Mouse (Mus musculus): ENCODE results near the gene Gm4763. TPM values are rescaled to one million over a fixed set of nuclear protein-coding genes. Genes with fewer than 3 reads are reported as not detected.
"Not testable (repeated sequence)": the region's sequence is repeated elsewhere in the genome, so short reads cannot be mapped to it uniquely, and the experiment has no call there.

Gm4763 gene
- polyA plus RNA-seq, 1 experiment from 2014 or later, result not detected

GRCm38 (mm10) chr7:24751610-24752009, 24.9 kb upstream of the Gm4763 start:
- no peaks in the 10 kb centered on the region for H3K27me3 ChIP-seq (ENCODE audit: control insufficient read depth, insufficient read depth, low read length)
- no peak overlapping the region for H3K4me3 ChIP-seq (ENCODE audit: low read depth, low read length)
- no peak overlapping the region for H3K27ac ChIP-seq (ENCODE audit: low read depth, low read length)
- no peaks in the 10 kb centered on the region for H3K4me1 ChIP-seq (replicated peaks; ENCODE audit: control insufficient read depth, insufficient read depth, low read length)
- no peaks in the 10 kb centered on the region for H3K36me3 ChIP-seq (ENCODE audit: control insufficient read depth, insufficient read depth, low read length)
- H3K4me2 ChIP-seq (replicated peaks; ENCODE audit: low read depth, low read length), result no peak overlapping the region
- DNase-seq (ENCODE audit: low spot score) (no peak), ATAC-seq (ENCODE audit: low FRiP score) (no peak)
- H3K9me3 ChIP-seq (ENCODE audit: control insufficient read depth, low read length), result no peaks in the 10 kb centered on the region
- 92% methylated on average over 2 of the region's 2 CpGs for WGBS
- H3K9ac ChIP-seq (ENCODE audit: low read depth, low read length), result no peak overlapping the region

GRCm38 (mm10) chr7:24750695-24751094, 24.0 kb upstream of the Gm4763 start:
- Histone ChIP-seq H3K9ac (ENCODE audit: low read depth, low read length) (no peak overlapping the region), H3K4me2 (replicated peaks; ENCODE audit: low read depth, low read length) (no peak overlapping the region), H3K36me3 (ENCODE audit: control insufficient read depth, insufficient read depth, low read length) (no peaks in the 10 kb centered on the region), H3K27ac (ENCODE audit: low read depth, low read length) (no peak overlapping the region), H3K9me3 (ENCODE audit: control insufficient read depth, low read length) (no peaks in the 10 kb centered on the region), H3K27me3 (ENCODE audit: control insufficient read depth, insufficient read depth, low read length) (no peaks in the 10 kb centered on the region), H3K4me1 (replicated peaks; ENCODE audit: control insufficient read depth, insufficient read depth, low read length) (no peaks in the 10 kb centered on the region), H3K4me3 (ENCODE audit: low read depth, low read length) (no peak overlapping the region)
- no peak for ATAC-seq (ENCODE audit: low FRiP score)
- no peak for DNase-seq (ENCODE audit: low spot score)
- WGBS, result 69% methylated on average over 4 of the region's 4 CpGs

DNA sequence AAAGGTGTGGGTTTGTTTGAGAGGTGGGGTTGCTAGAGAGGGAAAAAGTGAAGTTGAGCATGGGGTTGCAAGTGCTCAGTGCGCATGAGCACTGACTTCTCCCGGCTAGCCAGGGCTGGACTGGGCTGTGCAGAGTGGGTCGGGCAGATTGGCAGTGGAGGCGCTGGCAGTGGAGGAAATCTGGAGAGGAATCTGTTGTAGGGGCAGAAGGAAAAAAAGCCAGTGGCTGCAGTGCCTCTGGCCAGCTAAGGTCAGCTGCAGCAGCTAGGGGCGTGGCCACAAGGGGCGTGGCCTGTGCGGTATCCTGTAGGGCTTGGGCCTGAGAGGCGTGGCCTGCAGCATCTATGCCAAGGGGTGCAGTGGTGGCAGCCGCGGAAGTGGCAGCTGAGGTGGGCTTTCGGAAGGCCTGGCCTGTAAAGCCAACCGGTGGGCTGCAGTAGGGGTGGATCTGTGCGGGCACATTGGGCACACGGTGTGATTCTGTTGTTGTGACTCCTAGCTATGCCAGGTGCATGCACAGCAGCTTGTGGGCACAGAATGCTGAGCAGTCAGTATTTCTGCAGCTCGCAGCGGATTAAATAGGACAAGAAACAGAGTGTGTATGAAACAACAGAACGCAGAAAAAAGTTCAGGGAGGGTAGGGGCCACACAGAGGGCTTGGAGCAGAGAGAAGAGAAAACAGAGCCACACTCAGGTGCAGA, 9.4 kb upstream of the Gm4763 start:
- no peaks in the 10 kb centered on the region for H3K36me3 ChIP-seq (ENCODE audit: control insufficient read depth, insufficient read depth, low read length)
- H3K4me3 ChIP-seq (ENCODE audit: low read depth, low read length), result no peak overlapping the region
- H3K4me1 ChIP-seq (replicated peaks; ENCODE audit: control insufficient read depth, insufficient read depth, low read length), result no peaks in the 10 kb centered on the region
- H3K4me2 ChIP-seq (replicated peaks; ENCODE audit: low read depth, low read length), result peak overlapping the region; percentile 25
- no peak overlapping the region for H3K9ac ChIP-seq (ENCODE audit: low read depth, low read length)
- DNase-seq (ENCODE audit: low spot score) (peak; percentile 60), ATAC-seq (ENCODE audit: low FRiP score) (peak; percentile 69; the same call in 1 of the 2 replicates)
- WGBS, result 16% methylated on average over 17 of the region's 17 CpGs
- H3K9me3 ChIP-seq (ENCODE audit: control insufficient read depth, low read length), result no peaks in the 10 kb centered on the region
- no peaks in the 10 kb centered on the region for H3K27me3 ChIP-seq (ENCODE audit: control insufficient read depth, insufficient read depth, low read length)
- no peak overlapping the region for H3K27ac ChIP-seq (ENCODE audit: low read depth, low read length)

DNA sequence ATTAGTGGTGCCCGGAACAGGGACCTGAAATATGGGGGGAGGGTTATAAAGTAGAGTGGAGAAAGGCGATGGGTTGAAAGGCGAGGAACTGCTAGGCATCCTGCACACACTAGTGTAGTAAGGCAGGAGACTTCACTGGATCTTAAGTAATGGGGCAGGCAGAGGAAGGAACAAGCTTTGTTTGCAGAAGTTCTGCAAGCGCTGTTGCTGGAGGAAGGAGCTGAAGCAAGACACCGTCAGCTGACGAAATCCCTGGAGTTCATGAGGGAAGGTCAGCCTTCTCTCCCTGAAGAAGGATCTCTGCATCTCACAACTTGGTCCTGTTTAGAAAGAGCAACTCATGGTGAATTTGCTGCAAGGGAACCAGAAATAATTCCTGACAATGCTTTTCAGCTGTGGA, 11.7 kb downstream of the Gm4763 start:
- no peaks in the 10 kb centered on the region; the same call in 1 of the 2 replicates for H3K27me3 ChIP-seq (ENCODE audit: control insufficient read depth, insufficient read depth, low read length)
- H3K27ac ChIP-seq (ENCODE audit: low read depth, low read length), result no peak overlapping the region
- WGBS, result 75% methylated on average over 6 of the region's 6 CpGs
- H3K36me3 ChIP-seq (ENCODE audit: control insufficient read depth, insufficient read depth, low read length), result no peaks in the 10 kb centered on the region
- no peaks in the 10 kb centered on the region for H3K9me3 ChIP-seq (ENCODE audit: control insufficient read depth, low read length)
- H3K9ac ChIP-seq (ENCODE audit: low read depth, low read length), result no peak overlapping the region
- no peak overlapping the region for H3K4me2 ChIP-seq (replicated peaks; ENCODE audit: low read depth, low read length)
- ATAC-seq (ENCODE audit: low FRiP score) (no peak), DNase-seq (ENCODE audit: low spot score) (no peak)
- no peaks in the 10 kb centered on the region for H3K4me1 ChIP-seq (replicated peaks; ENCODE audit: control insufficient read depth, insufficient read depth, low read length)
- H3K4me3 ChIP-seq (ENCODE audit: low read depth, low read length), result no peak overlapping the region

GRCm38 (mm10) chr7:24708832-24709292, 17.8 kb downstream of the Gm4763 start, which contains the start of gene BC049730:
Gene BC049730, plus strand, starts transcription at chr7:24709242.
- 95% methylated on average over 14 of the region's 14 CpGs for WGBS
- Histone ChIP-seq H3K9me3 (ENCODE audit: control insufficient read depth, low read length) (no peaks in the 10 kb centered on the region), H3K27ac (ENCODE audit: low read depth, low read length) (no peak within 1 kb of the TSS), H3K27me3 (ENCODE audit: control insufficient read depth, insufficient read depth, low read length) (no peaks in the 10 kb centered on the region), H3K4me3 (ENCODE audit: low read depth, low read length) (no peak within 1 kb of the TSS), H3K36me3 (ENCODE audit: control insufficient read depth, insufficient read depth, low read length) (no peaks in the 10 kb centered on the region), H3K4me1 (replicated peaks; ENCODE audit: control insufficient read depth, insufficient read depth, low read length) (no peaks in the 10 kb centered on the region), H3K9ac (ENCODE audit: low read depth, low read length) (no peak within 1 kb of the TSS), H3K4me2 (replicated peaks; ENCODE audit: low read depth, low read length) (no peak within 1 kb of the TSS)
- DNase-seq (ENCODE audit: low spot score) (no peak), ATAC-seq (ENCODE audit: low FRiP score) (no peak)

DNA sequence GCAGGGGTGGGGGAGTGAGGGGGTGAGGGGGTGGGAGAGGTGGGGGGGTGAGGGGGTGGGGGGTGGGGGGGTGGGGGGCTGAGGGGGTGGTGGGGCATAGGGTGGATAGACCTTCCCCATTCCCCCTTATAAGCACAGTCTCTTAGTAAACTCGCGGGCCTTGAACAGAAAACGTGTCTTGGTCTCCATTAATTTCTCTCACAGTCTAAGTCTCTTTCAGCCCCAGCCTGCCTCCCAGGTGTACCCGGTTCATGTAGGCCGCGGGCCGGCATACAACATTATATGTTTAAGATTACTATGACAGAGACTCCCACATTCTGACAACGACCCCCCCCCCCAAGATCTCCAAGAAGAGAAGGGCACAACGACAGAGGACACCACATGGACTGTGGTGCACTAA, 23.9 kb downstream of the Gm4763 start:
- H3K9me3 ChIP-seq (ENCODE audit: control insufficient read depth, low read length); H3K27me3 ChIP-seq (ENCODE audit: control insufficient read depth, insufficient read depth, low read length); H3K4me3 ChIP-seq (ENCODE audit: low read depth, low read length); H3K27ac ChIP-seq (ENCODE audit: low read depth, low read length); H3K9ac ChIP-seq (ENCODE audit: low read depth, low read length); ATAC-seq (ENCODE audit: low FRiP score); H3K4me1 ChIP-seq (replicated peaks; ENCODE audit: control insufficient read depth, insufficient read depth, low read length); DNase-seq (ENCODE audit: low spot score); H3K36me3 ChIP-seq (ENCODE audit: control insufficient read depth, insufficient read depth, low read length); H3K4me2 ChIP-seq (replicated peaks; ENCODE audit: low read depth, low read length): not testable (repeated sequence)
- 77% methylated on average over 9 of the region's 9 CpGs for WGBS

GRCm38 (mm10) chr7:24697891-24698290, 28.8 kb downstream of the Gm4763 start:
- not testable (repeated sequence) for DNase-seq (ENCODE audit: low spot score); H3K9me3 ChIP-seq (ENCODE audit: control insufficient read depth, low read length); H3K9ac ChIP-seq (ENCODE audit: low read depth, low read length); ATAC-seq (ENCODE audit: low FRiP score); H3K4me1 ChIP-seq (replicated peaks; ENCODE audit: control insufficient read depth, insufficient read depth, low read length); H3K27ac ChIP-seq (ENCODE audit: low read depth, low read length); H3K4me3 ChIP-seq (ENCODE audit: low read depth, low read length); H3K27me3 ChIP-seq (ENCODE audit: control insufficient read depth, insufficient read depth, low read length); H3K36me3 ChIP-seq (ENCODE audit: control insufficient read depth, insufficient read depth, low read length); H3K4me2 ChIP-seq (replicated peaks; ENCODE audit: low read depth, low read length)
- 95% methylated on average over 4 of the region's 4 CpGs for WGBS

GRCm38 (mm10) chr7:24692693-24693092, 34.0 kb downstream of the Gm4763 start:
- H3K27me3 ChIP-seq (ENCODE audit: control insufficient read depth, insufficient read depth, low read length); H3K4me2 ChIP-seq (replicated peaks; ENCODE audit: low read depth, low read length); H3K36me3 ChIP-seq (ENCODE audit: control insufficient read depth, insufficient read depth, low read length); H3K9ac ChIP-seq (ENCODE audit: low read depth, low read length); H3K27ac ChIP-seq (ENCODE audit: low read depth, low read length); DNase-seq (ENCODE audit: low spot score); H3K9me3 ChIP-seq (ENCODE audit: control insufficient read depth, low read length); H3K4me3 ChIP-seq (ENCODE audit: low read depth, low read length); ATAC-seq (ENCODE audit: low FRiP score); H3K4me1 ChIP-seq (replicated peaks; ENCODE audit: control insufficient read depth, insufficient read depth, low read length): not testable (repeated sequence)
- 77% methylated on average over 3 of the region's 3 CpGs for WGBS

GRCm38 (mm10) chr7:24687519-24687918, 39.2 kb downstream of the Gm4763 start:
- H3K9ac ChIP-seq (ENCODE audit: low read depth, low read length); H3K27ac ChIP-seq (ENCODE audit: low read depth, low read length); H3K36me3 ChIP-seq (ENCODE audit: control insufficient read depth, insufficient read depth, low read length); DNase-seq (ENCODE audit: low spot score); ATAC-seq (ENCODE audit: low FRiP score); H3K9me3 ChIP-seq (ENCODE audit: control insufficient read depth, low read length); H3K4me3 ChIP-seq (ENCODE audit: low read depth, low read length); H3K27me3 ChIP-seq (ENCODE audit: control insufficient read depth, insufficient read depth, low read length); H3K4me2 ChIP-seq (replicated peaks; ENCODE audit: low read depth, low read length); H3K4me1 ChIP-seq (replicated peaks; ENCODE audit: control insufficient read depth, insufficient read depth, low read length): not testable (repeated sequence)
- WGBS, result 90% methylated on average over 10 of the region's 10 CpGs

Measured in hindbrain, embryonic 11.5 days (tissue).